ENCODE assay signal across 9 mouse cellular contexts in the genomic region with DNA sequence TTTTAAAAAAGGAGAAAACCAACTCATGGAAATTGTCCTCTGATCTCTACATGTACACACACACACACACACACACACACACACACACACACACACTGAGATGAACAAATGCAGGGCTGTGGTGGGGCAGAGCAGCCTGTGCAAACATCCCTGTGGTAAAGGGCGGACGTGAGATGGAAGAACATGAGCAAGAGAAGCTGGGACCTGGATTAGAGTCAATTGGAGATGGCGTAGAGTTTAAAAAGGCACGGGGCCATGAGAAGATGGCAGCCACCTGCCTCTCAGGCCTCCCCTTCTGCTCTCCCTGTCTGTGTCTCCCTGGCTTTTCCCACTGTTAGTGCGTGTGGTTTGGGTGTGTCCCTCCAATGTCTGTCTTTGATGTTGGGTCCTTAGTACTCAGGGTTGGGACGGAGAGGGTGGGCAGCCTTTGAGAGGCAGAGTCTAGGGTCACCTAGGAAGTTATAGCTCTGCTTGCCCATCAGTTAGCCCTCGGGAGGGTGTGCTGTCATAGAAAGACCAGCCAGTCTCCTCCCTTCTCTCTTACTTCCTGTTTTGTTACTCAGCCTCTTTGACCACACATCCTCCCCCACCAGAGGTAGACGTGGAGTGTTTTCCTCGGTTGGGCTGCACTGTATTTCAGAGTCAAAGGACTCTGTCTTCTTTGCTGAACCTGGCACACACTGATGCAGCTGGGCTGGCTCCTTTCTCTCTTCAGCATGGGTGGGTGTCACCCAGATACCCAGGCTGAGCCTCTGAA. TPM values are rescaled to one million over a fixed set of nuclear protein-coding genes. Genes with fewer than 3 reads are reported as not detected.
A peak's percentile ranks its signal among the peaks of the same experiment; 100 is the strongest.
DNase-seq lines count a peak whose midpoint lies in the region; ATAC-seq and TF ChIP-seq lines count a peak whose summit lies in the region.
"Had no signal": no experiment of that assay in that cellular context is flagged by ENCODE, and none has a peak within 500 bp of the region (broad histone marks: within the 10 kb centered on the region; RNA-seq: fewer than 3 reads in every experiment).

No protein-coding gene starts in this region.

- H3K36me3 ChIP-seq in liver, embryonic 12.5 days = no peaks in the 10 kb centered on the region
- H3K36me3 ChIP-seq in small intestine, adult 2 months (ENCODE audit: control insufficient read depth, insufficient read depth, low read length) = no peaks in the 10 kb centered on the region

- H3K27ac ChIP-seq in liver, embryonic 12.5 days = peak overlapping the region; percentile 25; the same call in 1 of the 2 replicates
- H3K27ac ChIP-seq in small intestine, adult 2 months (ENCODE audit: insufficient read depth, low read depth, low read length) = peak overlapping the region; percentile 69

- H3K9me3 ChIP-seq in liver, embryonic 12.5 days (replicated peaks) = no peaks in the 10 kb centered on the region

- TF ChIP-seq CTCF in small intestine, adult 2 months (IDR thresholded peaks at IDR 0.05; ENCODE audit: extremely low read depth, insufficient read length, insufficient replicate concordance, low read depth, low read length) = no peak

- H3K9ac ChIP-seq in liver, embryonic 12.5 days = no peak overlapping the region

- H3K4me1 ChIP-seq in liver, embryonic 12.5 days = peaks cover 25% of the 10 kb centered on the region
- H3K4me1 ChIP-seq in small intestine, adult 2 months (ENCODE audit: control insufficient read depth, insufficient read depth, insufficient read length, low read length) = no peaks in the 10 kb centered on the region

- no peaks in the 10 kb centered on the region for H3K27me3 ChIP-seq in liver, embryonic 12.5 days (replicated peaks)
- no peaks in the 10 kb centered on the region for H3K27me3 ChIP-seq in small intestine, adult 2 months (ENCODE audit: control insufficient read depth, insufficient read depth, low read length)

- TF ChIP-seq POLR2A in small intestine, adult 2 months (IDR thresholded peaks at IDR 0.05; ENCODE audit: low read depth, low read length) = no peak

- H3K4me2 ChIP-seq in liver, embryonic 12.5 days = no peak overlapping the region

- peak; percentile 36; the same call in 1 of the 2 replicates for ATAC-seq in liver, embryonic 12.5 days
- ATAC-seq in cerebellum, adult (ENCODE audit: insufficient number of reproducible peaks, low FRiP score, low TSS enrichment) = no peak
- no peak; the same call in 1 of the 2 replicates for ATAC-seq in frontal cortex, adult (ENCODE audit: low TSS enrichment)

- no peak overlapping the region for H3K4me3 ChIP-seq in liver, embryonic 12.5 days
- no peak overlapping the region for H3K4me3 ChIP-seq in small intestine, adult 2 months (ENCODE audit: low read depth, low read length)

- 32% methylated on average over 9 of the region's 9 CpGs for WGBS in liver, embryonic 12.5 days (ENCODE audit: insufficient replicate concordance)
- 48% methylated on average over 9 of the region's 9 CpGs for WGBS in small intestine, adult 2 months

- intact Hi-C loops in gastrocnemius, postnatal 36 days (cut with DNase I) = no loop called here

- DNase-seq in 416B (ENCODE audit: low read depth) = peak; percentile 85
- peak; percentile 75 for DNase-seq in CD4-positive, CD25-positive, alpha-beta regulatory T cell, adult 2 months (ENCODE audit: low read depth, low spot score)
- DNase-seq in gastrocnemius, postnatal 36 days = no peak
- no peak for DNase-seq in layer of hippocampus, adult 18-20 months (ENCODE audit: low spot score in 2 of 2)
- DNase-seq: cerebellum, adult 2 months had no signal

RNA-seq across cellular contexts. Expression of a gene that starts 8.7 kb away (rescaled TPM):
- 19.0 and 22.3 TPM in 2 replicates for polyA plus RNA-seq in liver, embryonic 12.5 days (2016; fragmentation: Nextera tagmentation; extraction: Ambion mirVana)
- polyA plus RNA-seq in small intestine, adult 2 months (2012; rRNA removed) = 24.8 and 31.8 TPM in 2 replicates
- total RNA-seq in gastrocnemius, postnatal 36 days (2021) = 10 to 100 TPM in 1 of 2 experiments, 1 to 10 TPM in 1; 9.6 to 11.3 TPM
- total RNA-seq in layer of hippocampus, adult 18-20 months (2021) = 10 to 100 TPM; 16.8 to 21.5 TPM

RNA-seq across cellular contexts. Expression of a gene that starts 17.7 kb away (rescaled TPM):
- 0.45 and 0.55 TPM in 2 replicates for polyA plus RNA-seq in liver, embryonic 12.5 days (2016; fragmentation: Nextera tagmentation; extraction: Ambion mirVana)
- 2.0 and 2.6 TPM in 2 replicates for polyA plus RNA-seq in small intestine, adult 2 months (2012; rRNA removed)
- total RNA-seq in gastrocnemius, postnatal 36 days (2021) = 1 to 10 TPM; 1.7 to 1.8 TPM
- total RNA-seq in layer of hippocampus, adult 18-20 months (2021) = 100 to 1,000 TPM in 1 of 2 experiments, 10 to 100 TPM in 1; 87.4 to 103 TPM

RNA-seq across cellular contexts. Expression of a gene that starts 23.4 kb away (rescaled TPM):
- 28.2 and 28.3 TPM in 2 replicates for polyA plus RNA-seq in liver, embryonic 12.5 days (2016; fragmentation: Nextera tagmentation; extraction: Ambion mirVana)
- 35.6 and 41.4 TPM in 2 replicates for polyA plus RNA-seq in small intestine, adult 2 months (2012; rRNA removed)
- 1,000 to 10,000 TPM in 1 of 2 experiments, 100 to 1,000 TPM in 1; 991 to 1,156 TPM for total RNA-seq in gastrocnemius, postnatal 36 days (2021)
- 100 to 1,000 TPM; 113 to 114 TPM for total RNA-seq in layer of hippocampus, adult 18-20 months (2021)

RNA-seq across cellular contexts. Expression of a gene that starts 25.6 kb away (rescaled TPM):
- 0.06 and 0.19 TPM in 2 replicates for polyA plus RNA-seq in liver, embryonic 12.5 days (2016; fragmentation: Nextera tagmentation; extraction: Ambion mirVana)
- 2.5 and 3.0 TPM in 2 replicates for polyA plus RNA-seq in small intestine, adult 2 months (2012; rRNA removed)
- total RNA-seq in gastrocnemius, postnatal 36 days (2021) = 1 to 10 TPM; 2.5 to 4.4 TPM
- total RNA-seq in layer of hippocampus, adult 18-20 months (2021) = 10 to 100 TPM; 37.9 to 40.4 TPM

RNA-seq across cellular contexts. Expression of a gene that starts 42.9 kb away (rescaled TPM):
- 0.67 and 0.86 TPM in 2 replicates for polyA plus RNA-seq in liver, embryonic 12.5 days (2016; fragmentation: Nextera tagmentation; extraction: Ambion mirVana)
- polyA plus RNA-seq in small intestine, adult 2 months (2012; rRNA removed) = 22.7 and 60.7 TPM in 2 replicates
- under 1 TPM; 0.77 to 0.96 TPM for total RNA-seq in gastrocnemius, postnatal 36 days (2021)
- under 1 TPM; 0.58 to 0.92 TPM for total RNA-seq in layer of hippocampus, adult 18-20 months (2021)

Comparison
In these comparisons a context has a peak if more than half of its experiments do, and no peak if none do; other contexts are left out.
1. DNase-seq: peak in 416B (single experiment) and CD4-positive, CD25-positive, alpha-beta regulatory T cell, adult 2 months (single experiment); none in gastrocnemius, postnatal 36 days (0 of 2) and layer of hippocampus, adult 18-20 months (0 of 2).
2. RNA of a gene that starts 17.7 kb away (total RNA-seq): 87.4 to 103 TPM in layer of hippocampus, adult 18-20 months; 1.7 to 1.8 TPM in gastrocnemius, postnatal 36 days; every median in the first group is over 10 times any median in the second.
3. RNA of a gene that starts 23.4 kb away (total RNA-seq): 991 to 1,156 TPM in gastrocnemius, postnatal 36 days; 113 to 114 TPM in layer of hippocampus, adult 18-20 months; every median in the first group is over 4 times any median in the second.